Mouse (Mus musculus) cerebellum, postnatal 4 days (tissue): ENCODE results near the gene 4930562C15Rik.
A peak's percentile ranks its signal among the peaks of the same experiment; 100 is the strongest.

Experiments used
- DNase-seq, 2 experiments: peaks; one replicate each; pipeline ENCODE4 v3.0.0; 2022; ENCODE audit warnings: low spot score in 2 of 2, mixed read lengths in 1 of 2

Gene 4930562C15Rik

DNA sequence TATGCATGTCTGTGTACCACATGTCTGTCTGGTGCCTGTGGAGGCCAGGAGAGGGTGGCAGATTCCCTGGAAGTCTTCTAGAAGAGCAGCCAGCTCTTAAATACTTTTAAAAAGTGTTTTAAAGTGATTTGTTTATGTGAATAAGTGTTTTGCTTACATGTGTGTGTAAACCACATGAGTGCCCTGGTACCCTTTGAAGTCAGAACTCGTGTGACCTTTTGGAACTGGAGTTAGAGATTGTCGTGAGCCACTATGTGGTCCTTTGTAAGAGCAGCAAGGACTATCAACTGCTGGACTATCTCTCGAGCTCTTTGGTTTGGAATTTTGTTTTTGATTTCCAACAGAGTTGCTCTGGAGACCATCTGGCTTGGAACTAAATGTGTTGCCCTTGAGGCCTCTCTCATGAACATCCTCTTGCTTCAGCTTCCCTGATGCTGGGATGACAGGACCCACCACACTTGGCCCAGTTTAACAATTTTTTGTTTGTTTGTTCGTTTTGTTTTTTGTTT lies 55.0 kb downstream of the 4930562C15Rik start:
- DNase-seq: no peak

DNA sequence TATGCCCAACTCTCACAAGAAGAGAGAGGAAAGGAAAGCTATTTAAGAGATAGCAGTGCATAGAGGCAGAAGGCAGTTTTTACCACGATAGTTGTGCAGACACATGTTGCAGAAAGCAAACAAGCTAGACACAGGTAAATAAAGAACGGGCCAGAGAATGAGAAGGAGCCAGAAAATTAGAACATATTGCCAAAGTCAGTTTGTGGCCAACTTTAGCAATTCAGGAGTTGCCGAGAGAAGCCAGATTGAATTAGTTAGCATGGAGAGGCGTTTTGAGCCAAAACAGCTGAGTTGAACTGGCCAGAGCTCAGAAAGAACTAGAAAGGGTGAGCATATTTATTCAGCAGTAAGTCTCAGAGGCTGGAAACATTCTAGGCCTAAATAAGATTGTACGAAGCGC lies 57.0 kb downstream of the 4930562C15Rik start:
- no peak for DNase-seq

DNA sequence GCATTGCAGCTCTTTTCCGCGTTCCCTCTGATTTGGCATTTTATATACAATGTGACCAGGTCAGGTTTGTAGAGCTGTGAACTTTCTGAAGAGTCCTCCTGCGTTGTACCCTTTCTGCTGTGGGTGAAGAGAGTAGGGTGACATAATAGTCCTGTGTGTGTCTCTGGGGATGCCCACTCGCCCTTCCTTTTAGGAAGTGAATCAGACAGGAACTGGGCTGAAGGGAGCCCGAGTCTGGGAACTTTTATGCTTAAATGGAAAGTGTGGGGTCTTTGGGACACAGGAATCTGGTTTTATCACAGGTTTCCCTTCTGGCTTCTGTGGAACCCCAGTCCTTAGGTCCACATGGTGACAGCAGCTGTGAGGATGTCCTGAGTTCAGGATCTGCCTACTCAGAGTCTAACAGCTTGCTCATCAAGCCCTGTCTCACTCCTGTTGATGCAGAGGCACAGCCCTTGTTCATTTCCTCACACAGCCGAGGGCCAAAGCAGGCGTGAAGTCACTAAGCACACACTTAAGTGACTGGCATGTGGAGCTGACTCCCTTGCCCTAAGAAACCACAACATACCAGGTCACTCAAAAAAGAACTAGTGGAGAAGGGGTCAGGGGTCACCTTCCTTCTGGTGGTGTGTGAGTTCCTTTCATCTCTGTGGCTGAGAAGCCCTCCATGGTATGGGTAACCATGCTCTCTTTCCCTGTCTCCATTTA lies 59.1 kb downstream of the 4930562C15Rik start:
- no peak for DNase-seq

DNA sequence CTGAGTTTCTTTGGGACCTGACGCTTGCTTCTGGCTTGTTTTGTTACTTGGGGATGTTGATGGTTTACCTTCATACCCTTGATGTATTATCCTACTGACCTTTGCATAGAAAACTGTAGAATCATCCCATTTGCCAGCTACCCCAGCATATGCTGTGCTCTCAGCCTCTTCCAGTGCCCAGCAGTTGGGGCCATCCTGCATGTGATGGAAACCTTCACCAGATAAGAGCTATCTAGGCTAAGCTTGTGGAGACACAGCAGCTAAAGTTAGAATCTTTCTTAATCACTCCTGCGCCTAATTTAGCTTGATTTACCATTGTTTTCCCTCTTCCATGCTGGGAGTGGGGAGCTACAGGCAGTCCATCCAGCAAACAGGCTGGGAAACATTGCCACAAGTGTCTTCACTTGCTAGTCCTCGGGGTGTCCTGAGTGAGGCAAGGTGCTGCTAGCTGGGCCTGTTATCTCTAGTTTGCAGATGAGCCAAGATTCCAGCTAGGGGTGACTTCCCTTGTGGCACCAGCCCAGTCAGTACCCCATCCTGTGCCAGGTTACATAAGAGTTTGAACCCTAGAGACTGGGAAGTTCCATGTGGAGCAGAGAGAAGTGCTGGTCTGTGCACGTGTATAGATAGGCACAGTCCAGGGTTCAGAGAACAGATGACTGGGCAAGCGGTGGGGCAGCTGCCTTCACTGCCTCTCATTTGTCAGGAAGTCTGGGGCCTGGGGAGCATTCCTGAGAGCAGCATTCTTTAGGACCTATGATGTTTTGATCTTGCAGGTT lies 61.2 kb downstream of the 4930562C15Rik start:
- no peak for DNase-seq

DNA sequence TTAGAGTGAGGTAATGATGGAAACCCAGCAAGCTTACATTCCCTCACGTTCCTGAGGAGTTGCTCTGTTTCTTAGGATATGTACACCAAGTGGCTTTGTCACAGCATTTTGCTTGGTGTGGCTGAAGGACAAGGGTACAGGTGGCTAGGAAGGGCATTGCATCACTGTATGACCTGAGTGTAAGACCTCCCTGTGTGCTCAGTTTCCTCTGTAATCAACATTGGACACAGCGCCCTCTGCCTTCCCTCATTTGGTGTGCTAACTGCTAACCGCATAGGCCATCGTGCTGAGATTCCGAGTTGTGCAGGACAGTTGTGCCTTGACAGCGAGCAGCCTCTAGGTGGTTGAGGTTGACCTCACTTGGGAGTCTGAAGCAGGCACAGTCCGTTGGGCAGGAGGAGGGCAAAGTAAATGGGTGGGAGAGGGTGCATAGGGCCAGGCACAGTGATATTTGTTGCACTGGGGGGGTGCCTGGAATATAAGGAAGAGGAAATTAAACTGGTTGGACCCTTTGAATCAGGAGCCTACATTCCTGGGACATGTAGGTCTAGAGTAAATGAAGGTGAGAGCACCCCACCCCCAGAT lies 62.0 kb downstream of the 4930562C15Rik start:
- no peak for DNase-seq

DNA sequence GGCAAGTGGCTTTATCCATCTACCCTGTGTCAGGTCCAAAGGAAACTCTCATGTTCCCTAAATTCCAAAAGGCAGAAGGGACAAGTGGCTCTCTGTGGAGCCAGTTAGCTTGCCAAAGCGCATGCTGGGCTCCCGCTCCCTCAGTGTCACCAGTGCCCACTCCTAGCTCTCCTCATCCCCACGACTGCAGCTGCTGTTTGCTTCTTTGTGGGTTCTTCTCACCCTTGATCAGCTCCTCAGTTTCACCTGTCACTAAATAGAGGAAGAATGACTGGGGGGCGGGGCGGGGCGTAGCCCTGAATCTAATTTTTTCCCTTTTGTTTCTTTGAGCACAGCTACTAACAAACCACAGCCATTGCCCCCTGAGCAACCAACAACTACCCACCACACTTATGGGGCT lies 63.7 kb downstream of the 4930562C15Rik start:
- no peak for DNase-seq

DNA sequence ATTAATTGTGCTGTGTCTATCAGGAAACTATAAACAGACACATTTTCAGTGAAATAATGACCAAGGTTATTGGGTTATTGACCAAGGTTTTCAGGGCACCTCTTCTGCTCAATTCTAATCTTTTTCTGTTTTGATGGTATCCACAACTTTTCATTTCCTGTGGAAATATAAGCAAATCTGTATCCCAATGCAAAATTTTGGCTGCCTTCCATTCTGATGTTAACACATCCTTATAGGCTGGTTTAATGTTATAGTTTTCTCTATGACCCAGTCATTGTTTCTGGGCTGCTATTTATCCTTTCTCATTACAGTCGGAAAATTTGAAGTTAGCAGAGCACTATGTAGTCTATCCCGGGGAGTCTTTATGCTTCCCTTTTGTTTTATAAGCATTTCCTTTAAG lies 64.5 kb downstream of the 4930562C15Rik start:
- DNase-seq: no peak

DNA sequence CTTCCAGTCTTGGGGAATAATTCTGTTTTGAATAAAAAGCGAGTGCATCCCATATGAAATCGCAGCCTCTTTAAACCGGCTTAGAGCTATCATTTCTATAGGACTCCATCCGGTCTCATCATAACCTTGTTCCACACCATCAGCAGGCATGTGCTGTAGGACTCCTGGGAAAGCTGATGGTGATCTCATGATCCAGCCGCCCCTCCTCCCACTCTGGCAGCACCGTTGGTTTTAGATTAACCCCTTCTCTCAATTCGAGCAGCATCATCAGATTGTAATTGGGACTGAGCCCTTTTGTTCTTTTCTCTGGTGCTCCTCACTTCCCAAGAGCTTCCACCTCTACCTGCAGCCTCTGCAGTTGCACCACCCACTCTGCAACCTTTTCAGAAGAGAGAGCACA lies 66.0 kb downstream of the 4930562C15Rik start:
- DNase-seq: no peak

DNA sequence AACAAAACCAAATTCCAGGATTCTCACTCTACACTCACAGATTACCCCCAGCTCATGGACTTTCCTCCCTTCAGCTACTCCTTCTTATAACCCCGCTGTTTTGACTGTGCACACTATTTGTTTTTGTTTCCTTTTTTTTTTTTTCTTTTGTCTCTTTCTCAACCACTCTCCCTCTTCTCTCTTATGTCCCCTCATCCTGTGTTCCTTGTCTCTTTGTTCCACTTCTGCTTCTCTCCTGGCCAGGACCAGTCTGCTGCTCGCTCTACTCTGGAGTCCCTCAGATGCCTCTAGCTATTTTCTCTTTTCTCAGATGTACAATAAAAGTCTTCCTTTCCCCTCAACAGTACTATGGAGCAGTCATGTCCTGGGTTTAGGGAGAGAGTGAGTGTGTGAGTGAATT lies 67.2 kb downstream of the 4930562C15Rik start:
- no peak for DNase-seq

DNA sequence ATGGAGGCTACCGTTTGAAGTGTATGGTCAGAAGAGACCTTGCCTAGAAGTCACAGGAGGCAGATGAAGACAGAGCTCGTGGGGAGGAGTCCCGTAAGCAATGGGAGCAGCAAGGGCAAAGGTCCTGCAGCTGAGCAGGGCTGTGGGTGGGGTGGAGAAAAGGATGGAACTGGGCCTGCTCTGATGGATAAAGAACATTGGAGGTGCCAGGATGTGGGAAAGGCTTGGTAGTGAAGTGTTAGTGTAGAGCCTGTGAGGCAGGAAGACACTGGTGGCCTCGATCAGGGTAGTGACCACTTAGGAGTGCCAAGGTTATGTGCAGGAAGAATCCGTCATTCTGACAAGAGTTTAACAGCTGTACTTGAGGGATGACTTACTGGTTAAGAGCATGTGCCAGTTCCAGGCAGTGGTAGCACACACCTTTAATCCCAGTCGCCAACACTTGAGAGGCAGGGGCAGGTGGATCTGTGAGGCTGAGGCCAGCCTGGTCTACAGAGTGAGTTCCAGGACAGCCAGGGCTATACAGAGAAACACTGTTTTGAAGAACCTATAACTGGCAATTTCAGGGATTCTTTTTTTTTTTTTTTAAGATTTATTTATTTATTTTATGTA lies 68.4 kb downstream of the 4930562C15Rik start:
- DNase-seq: no peak

DNA sequence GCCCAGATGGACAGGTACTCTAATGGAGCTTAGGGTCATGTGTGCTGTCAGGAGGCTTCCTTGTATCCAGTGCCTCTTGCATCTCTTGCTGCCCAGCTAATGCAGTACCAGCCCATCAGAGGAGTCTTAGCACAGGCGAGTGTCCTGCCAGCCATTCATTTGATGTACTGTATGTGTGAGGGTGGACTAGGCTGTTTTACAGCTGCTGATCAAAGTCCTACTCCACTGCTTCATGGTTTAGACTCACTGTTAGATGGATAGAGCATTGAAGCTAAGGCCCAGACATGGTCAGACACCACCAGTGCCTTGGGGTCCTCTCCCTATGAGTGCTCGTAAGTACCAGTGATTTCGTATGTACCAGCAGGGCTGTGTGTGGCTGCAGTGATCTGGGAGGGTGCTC lies 69.7 kb downstream of the 4930562C15Rik start:
- DNase-seq: no peak

DNA sequence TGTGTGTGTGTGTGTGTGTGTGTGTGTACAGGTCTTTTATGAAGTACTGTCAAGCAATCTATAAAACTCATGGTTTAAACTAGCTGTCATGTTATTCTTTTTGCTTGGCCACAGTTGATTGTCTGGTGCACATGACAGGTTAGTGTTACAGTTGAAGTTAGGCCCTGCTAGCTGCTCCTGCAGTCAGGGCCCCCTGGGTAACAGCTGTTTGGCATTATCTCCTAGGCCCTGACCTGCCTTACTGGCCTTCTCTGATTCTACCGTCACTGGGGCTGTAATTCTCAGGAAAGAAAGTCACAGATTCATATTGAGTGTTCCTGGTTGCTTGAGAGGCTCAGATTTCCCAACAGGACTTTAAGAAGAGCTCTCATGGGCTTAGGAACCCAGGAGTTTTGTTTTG lies 70.4 kb downstream of the 4930562C15Rik start:
- no peak for DNase-seq

DNA sequence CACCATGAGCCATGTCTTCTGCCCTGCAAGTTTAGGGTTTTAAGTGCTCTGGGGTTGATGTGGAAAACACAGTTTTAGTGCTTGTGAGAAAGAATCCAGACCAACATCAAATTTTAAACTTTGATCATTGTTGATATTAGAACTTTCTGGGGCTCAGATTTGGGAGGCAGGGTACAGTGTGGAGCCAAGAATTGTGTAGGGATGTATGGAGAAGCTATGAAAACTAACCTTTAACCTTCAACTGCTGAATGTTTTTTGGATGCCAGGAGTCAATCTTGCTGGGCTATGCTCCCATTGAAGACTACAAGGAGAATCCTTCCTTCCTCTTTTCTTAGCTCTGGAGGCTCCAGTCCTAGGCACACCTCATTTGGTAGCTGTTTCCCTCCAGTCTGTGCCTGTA lies 71.3 kb downstream of the 4930562C15Rik start:
- DNase-seq: no peak

DNA sequence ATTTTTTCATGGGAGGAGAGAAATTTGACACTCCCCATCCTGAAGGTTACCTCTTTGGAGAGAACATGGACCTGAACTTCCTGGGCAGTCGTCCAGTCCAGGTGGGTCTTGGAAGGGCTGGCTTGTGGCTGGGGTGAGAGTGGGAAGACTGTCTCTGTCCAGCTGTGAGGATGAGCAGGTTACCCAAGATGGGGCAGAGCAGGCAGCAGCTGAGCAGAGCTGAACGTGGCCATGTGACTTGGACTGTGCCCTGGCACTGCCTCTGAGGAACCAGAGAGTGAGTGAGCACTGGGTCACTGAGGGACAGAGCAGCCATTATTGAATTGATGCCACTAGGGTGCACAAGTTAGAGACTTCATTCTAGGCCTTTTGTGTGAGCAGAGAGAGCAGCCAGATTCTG lies 72.2 kb downstream of the 4930562C15Rik start:
- DNase-seq: no peak

DNA sequence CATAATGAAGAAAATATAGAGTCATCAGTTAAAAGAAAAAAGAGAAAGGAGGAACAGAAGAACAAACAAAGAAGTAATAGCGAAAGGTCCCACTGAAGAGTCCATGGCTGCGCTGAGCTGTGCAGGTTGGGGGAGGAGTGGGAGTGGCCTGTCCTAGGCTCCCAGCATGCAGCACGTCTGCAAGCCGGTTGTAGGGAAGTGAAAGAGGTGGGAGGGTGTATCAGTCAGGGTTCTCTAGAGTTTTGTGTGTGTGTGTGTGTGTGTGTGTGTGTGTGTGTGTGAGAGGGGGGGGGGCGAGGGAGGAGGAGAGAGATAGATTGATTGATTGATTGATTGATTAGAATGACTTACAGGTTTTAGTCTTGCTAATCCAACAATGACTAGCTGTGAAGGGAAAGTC lies 72.8 kb downstream of the 4930562C15Rik start:
- no peak for DNase-seq

DNA sequence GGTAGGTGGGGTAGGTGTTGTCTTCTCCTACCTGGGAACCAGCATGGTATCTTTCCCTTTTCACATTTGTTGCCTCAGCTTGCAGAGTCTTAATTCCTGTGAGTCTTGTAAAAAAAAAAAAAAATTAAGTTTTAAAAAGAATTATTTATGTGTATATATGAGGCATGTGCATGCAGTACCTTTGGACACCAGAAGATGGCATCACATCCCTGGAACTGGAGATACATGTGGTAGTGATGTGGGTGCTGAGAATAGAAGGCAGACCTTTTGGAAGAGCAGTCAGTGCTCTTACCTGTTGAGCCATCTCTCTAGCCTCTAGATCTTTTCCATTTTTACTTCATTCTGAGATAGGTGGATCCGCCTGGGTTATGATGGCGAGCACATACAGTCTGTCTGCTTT lies 74.5 kb downstream of the 4930562C15Rik start:
- DNase-seq: no peak

DNA sequence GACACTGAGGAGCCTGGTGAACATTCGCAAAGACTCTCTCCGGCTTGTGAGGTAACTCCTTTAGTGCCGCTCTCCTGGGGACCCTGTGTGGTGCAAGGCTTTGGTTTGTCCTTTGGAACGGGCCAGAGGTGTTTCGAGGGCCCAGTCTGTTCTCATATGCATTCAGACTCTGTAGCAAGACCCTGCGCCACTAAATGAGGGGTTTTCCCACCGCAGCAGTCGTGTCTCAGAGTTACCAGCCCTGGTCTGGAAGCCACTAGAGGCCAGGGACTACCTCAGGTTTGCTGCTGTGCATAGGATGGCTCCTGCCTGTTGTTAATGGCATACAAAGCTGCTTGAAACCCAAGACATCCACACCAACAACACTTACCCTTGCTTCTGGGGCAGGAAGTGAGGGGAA lies 75.5 kb downstream of the 4930562C15Rik start:
- DNase-seq: no peak

DNA sequence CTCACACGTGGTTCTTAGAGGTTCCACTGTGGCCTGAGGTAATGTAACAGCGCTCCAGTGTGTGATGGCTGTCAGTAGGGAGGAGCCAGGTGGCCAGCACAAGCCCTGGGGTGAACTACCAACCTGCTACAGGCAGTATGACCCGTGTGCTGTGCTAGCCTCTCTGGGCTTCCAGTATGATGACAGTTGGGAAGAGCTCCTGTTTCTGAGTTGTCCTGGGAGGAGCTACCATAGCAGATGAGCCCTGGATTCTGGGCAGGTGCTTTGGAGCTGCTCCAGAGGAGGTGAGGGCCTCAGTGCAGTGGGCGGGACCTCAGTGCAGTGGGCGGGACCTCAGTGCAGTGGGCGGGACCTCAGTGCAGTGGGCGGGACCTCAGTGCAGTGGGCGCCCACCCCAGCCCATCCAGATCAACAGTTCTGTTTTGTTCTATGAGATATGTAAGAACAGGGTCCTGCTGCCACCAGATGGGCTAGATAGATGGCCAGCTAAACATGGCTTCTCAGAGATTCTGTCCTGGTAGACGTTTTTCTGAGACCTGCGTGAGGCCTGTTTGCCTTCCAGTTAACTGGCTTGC lies 76.9 kb downstream of the 4930562C15Rik start:
- no peak for DNase-seq

DNA sequence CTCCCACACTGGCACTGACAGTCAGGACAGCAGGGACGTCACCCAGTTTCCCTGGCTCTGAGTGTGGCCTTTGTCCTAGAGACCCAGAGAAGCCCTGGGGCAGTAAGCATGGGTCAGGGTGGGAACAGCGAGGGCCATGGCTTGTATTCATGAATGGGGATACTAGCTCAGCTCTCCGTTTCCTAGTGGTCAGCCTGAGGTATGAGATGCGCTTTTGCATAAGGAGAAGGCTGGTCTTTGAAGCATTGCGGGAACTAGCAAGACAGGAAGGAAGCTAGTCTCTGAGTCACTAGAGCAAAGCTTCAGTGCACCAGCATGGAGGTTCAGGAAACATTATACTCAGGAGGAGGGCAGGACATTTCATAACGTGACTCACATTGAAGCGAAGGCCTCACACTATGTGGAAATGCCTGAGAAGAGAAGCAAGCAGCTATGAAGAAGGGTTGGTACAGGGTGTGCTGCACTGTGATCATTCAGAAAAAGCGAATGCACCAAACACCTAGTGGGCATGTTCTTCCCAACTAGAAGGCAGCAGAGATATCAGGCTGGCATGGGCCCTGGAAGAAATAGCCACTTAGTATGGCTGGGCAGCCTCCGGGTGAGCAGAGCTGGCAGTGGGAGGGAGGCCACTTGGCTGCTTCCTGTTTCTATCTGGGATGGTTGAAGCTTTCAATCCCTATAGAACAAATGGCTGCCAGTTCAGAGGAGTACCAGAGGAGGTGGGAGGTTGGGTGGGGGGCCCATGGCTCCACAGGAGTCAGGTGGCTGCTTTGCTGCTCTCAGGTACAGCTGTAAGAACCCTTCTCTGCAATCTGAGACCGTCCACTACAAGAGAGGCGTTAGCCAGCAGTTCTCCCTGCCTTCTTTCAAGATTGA lies 77.9 kb downstream of the 4930562C15Rik start:
- no peak for DNase-seq

DNA sequence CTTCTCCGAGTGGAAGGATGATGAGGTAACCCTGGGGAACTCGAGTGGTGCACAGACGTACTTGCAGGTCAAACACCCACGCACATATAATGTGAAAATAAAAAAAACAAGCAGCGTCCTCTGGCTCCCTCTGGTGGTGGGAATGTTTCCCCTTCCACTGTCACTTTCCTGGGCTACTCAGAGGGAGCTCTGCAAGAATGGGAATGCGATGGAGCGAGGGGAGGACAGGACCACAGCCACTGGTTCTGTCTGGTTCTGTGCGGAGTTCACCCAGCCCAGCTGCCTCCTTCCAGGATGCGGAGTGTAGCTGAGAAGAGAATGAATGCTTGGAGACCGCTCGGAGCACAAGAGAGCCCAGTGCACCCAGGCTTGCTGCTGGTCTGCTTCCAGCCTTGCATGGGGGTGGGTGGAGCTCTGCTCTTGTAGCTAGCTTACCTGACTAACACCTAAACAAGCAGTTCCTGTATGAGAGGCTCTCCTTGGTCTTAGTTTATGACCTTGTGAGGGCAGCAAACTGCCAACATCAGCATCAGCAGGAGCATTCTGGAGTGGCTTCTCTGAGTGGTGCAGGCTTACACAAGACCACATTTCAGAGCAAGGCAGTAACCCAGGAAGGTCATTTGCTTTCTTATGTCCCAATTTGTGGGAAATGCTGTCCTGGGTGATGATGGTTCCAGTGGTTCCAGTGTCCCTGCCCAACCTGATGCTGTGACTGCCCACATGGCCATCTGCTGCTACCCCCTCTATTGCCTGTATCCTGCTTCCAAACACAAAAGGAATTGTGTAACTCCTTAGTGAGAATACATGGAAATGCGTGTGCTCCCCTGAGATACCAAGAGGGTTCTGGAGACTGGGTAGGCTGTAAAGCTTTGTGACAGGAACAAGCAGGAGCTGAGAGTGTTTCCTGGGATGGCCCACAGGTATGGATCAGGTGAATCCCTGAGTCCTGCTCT lies 78.8 kb downstream of the 4930562C15Rik start:
- DNase-seq: peak; percentile 69 to 80
